Mouse (Mus musculus): ENCODE measurements around the gene Lrrc74a. TPM values are rescaled to one million over a fixed set of nuclear protein-coding genes. Genes with fewer than 3 reads are reported as not detected.

Gene Lrrc74a
- total and polyA plus RNA-seq, 3 experiments: 0.05 TPM; not detected in 2

GRCm38 (mm10) chr12:86726120-86726640 is 8.0 kb upstream of the Lrrc74a start, which contains the start of gene Angel1:
Angel1 (minus strand) TSS chr12:86726460.
- peaks cover 5% of the 10 kb centered on the region for H3K27me3 ChIP-seq (ENCODE audit: insufficient read depth, low read length)
- peaks cover 16% of the 10 kb centered on the region for H3K36me3 ChIP-seq (replicated peaks)
- no peaks in the 10 kb centered on the region for H3K9me3 ChIP-seq (replicated peaks)
- peak within 1 kb of the TSS; percentile 77 for H3K4me3 ChIP-seq (ENCODE audit: low read depth, low read length)
- DNase-seq (ENCODE audit: low spot score): peak; percentile 98
- H3K4me1 ChIP-seq (ENCODE audit: insufficient read depth, low read depth, low read length): peaks cover 17% of the 10 kb centered on the region
- peak; percentile 96 for ATAC-seq (ENCODE audit: extremely low read depth, insufficient number of reproducible peaks, low FRiP score, poor library complexity, severe bottlenecking)
- TF ChIP-seq CTCF (IDR thresholded peaks at IDR 0.05; ENCODE audit: low read depth, low read length) (no peak), POLR2AphosphoS5 (IDR thresholded peaks at IDR 0.05; ENCODE audit: insufficient replicate concordance, low read depth, low read length) (no peak)

- no peaks in the 10 kb centered on the region for H3K9me3 ChIP-seq (replicated peaks)
- peaks cover 41% of the 10 kb centered on the region for H3K27me3 ChIP-seq (ENCODE audit: insufficient read depth, low read length)
These were observed 26.9 kb downstream of the Lrrc74a start for GRCm38 (mm10) chr12:86761036-86761435.

GRCm38 (mm10) chr12:86764060-86764459 is 29.9 kb downstream of the Lrrc74a start:
- H3K27me3 ChIP-seq (ENCODE audit: insufficient read depth, low read length): peaks cover 28% of the 10 kb centered on the region
- H3K36me3 ChIP-seq (replicated peaks): no peaks in the 10 kb centered on the region
- no peak overlapping the region for H3K4me3 ChIP-seq (ENCODE audit: low read depth, low read length)
- peaks cover 22% of the 10 kb centered on the region for H3K4me1 ChIP-seq (ENCODE audit: insufficient read depth, low read depth, low read length)
- TF ChIP-seq CTCF (IDR thresholded peaks at IDR 0.05; ENCODE audit: low read depth, low read length): no peak
- no peak for TF ChIP-seq POLR2AphosphoS5 (IDR thresholded peaks at IDR 0.05; ENCODE audit: insufficient replicate concordance, low read depth, low read length)
- no peak for TF ChIP-seq GATA1 (IDR thresholded peaks at IDR 0.05; ENCODE audit: borderline replicate concordance, low read length)
- no peak for TF ChIP-seq TAL1 (conservative IDR thresholded peaks at IDR 0.05; ENCODE audit: low read depth, low read length)
- no peak for TF ChIP-seq GATA2 (IDR thresholded peaks at IDR 0.05; ENCODE audit: borderline replicate concordance, low read depth, low read length)
- ATAC-seq (ENCODE audit: extremely low read depth, insufficient number of reproducible peaks, low FRiP score, poor library complexity, severe bottlenecking): no peak
- H3K9me3 ChIP-seq (replicated peaks): no peaks in the 10 kb centered on the region
- DNase-seq (ENCODE audit: low spot score): no peak

More at GRCm38 (mm10) chr12:86761036-86761435, 26.9 kb downstream of the Lrrc74a start:
- Histone ChIP-seq H3K4me1 (ENCODE audit: insufficient read depth, low read depth, low read length) (no peaks in the 10 kb centered on the region; the same call in 1 of the 2 replicates), H3K4me3 (ENCODE audit: low read depth, low read length) (no peak overlapping the region), H3K36me3 (replicated peaks) (no peaks in the 10 kb centered on the region)
- DNase-seq (ENCODE audit: low spot score) (no peak), ATAC-seq (ENCODE audit: extremely low read depth, insufficient number of reproducible peaks, low FRiP score, poor library complexity, severe bottlenecking) (no peak)
- TF ChIP-seq GATA2 (IDR thresholded peaks at IDR 0.05; ENCODE audit: borderline replicate concordance, low read depth, low read length) (no peak), GATA1 (IDR thresholded peaks at IDR 0.05; ENCODE audit: borderline replicate concordance, low read length) (no peak), TAL1 (conservative IDR thresholded peaks at IDR 0.05; ENCODE audit: low read depth, low read length) (no peak), CTCF (IDR thresholded peaks at IDR 0.05; ENCODE audit: low read depth, low read length) (no peak), POLR2AphosphoS5 (IDR thresholded peaks at IDR 0.05; ENCODE audit: insufficient replicate concordance, low read depth, low read length) (no peak)

GRCm38 (mm10) chr12:86766467-86766866 is 32.3 kb downstream of the Lrrc74a start:
- peaks cover 29% of the 10 kb centered on the region for H3K27me3 ChIP-seq (ENCODE audit: insufficient read depth, low read length)

GRCm38 (mm10) chr12:86767868-86768631 is 33.9 kb downstream of the Lrrc74a start:
- H3K4me3 ChIP-seq (ENCODE audit: low read depth, low read length): no peak overlapping the region
- peak; percentile 38 for DNase-seq (ENCODE audit: low spot score)
- no peak for ATAC-seq (ENCODE audit: extremely low read depth, insufficient number of reproducible peaks, low FRiP score, poor library complexity, severe bottlenecking)
- H3K9me3 ChIP-seq (replicated peaks): no peaks in the 10 kb centered on the region
- peaks cover 26% of the 10 kb centered on the region for H3K27me3 ChIP-seq (ENCODE audit: insufficient read depth, low read length)
- H3K36me3 ChIP-seq (replicated peaks): no peaks in the 10 kb centered on the region
- peaks cover 26% of the 10 kb centered on the region for H3K4me1 ChIP-seq (ENCODE audit: insufficient read depth, low read depth, low read length)
- TF ChIP-seq GATA1 (IDR thresholded peaks at IDR 0.05; ENCODE audit: borderline replicate concordance, low read length): no peak
- peak; percentile 88 for TF ChIP-seq CTCF (IDR thresholded peaks at IDR 0.05; ENCODE audit: low read depth, low read length)
- no peak for TF ChIP-seq POLR2AphosphoS5 (IDR thresholded peaks at IDR 0.05; ENCODE audit: insufficient replicate concordance, low read depth, low read length)
- TF ChIP-seq TAL1 (conservative IDR thresholded peaks at IDR 0.05; ENCODE audit: low read depth, low read length): no peak
- TF ChIP-seq GATA2 (IDR thresholded peaks at IDR 0.05; ENCODE audit: borderline replicate concordance, low read depth, low read length): no peak

More at GRCm38 (mm10) chr12:86766467-86766866, 32.3 kb downstream of the Lrrc74a start:
- Histone ChIP-seq H3K4me3 (ENCODE audit: low read depth, low read length) (no peak overlapping the region), H3K36me3 (replicated peaks) (no peaks in the 10 kb centered on the region), H3K9me3 (replicated peaks) (no peaks in the 10 kb centered on the region), H3K4me1 (ENCODE audit: insufficient read depth, low read depth, low read length) (peaks cover 24% of the 10 kb centered on the region)
- TF ChIP-seq GATA2 (IDR thresholded peaks at IDR 0.05; ENCODE audit: borderline replicate concordance, low read depth, low read length) (no peak), CTCF (IDR thresholded peaks at IDR 0.05; ENCODE audit: low read depth, low read length) (no peak), TAL1 (conservative IDR thresholded peaks at IDR 0.05; ENCODE audit: low read depth, low read length) (no peak), POLR2AphosphoS5 (IDR thresholded peaks at IDR 0.05; ENCODE audit: insufficient replicate concordance, low read depth, low read length) (no peak), GATA1 (IDR thresholded peaks at IDR 0.05; ENCODE audit: borderline replicate concordance, low read length) (no peak)
- peak; percentile 87 for ATAC-seq (ENCODE audit: extremely low read depth, insufficient number of reproducible peaks, low FRiP score, poor library complexity, severe bottlenecking)
- DNase-seq (ENCODE audit: low spot score): peak; percentile 39

GRCm38 (mm10) chr12:86768986-86769580 is 34.9 kb downstream of the Lrrc74a start:
- no peaks in the 10 kb centered on the region for H3K9me3 ChIP-seq (replicated peaks)
- peaks cover 26% of the 10 kb centered on the region for H3K4me1 ChIP-seq (ENCODE audit: insufficient read depth, low read depth, low read length)
- H3K36me3 ChIP-seq (replicated peaks): no peaks in the 10 kb centered on the region
- no peak for ATAC-seq (ENCODE audit: extremely low read depth, insufficient number of reproducible peaks, low FRiP score, poor library complexity, severe bottlenecking)
- H3K4me3 ChIP-seq (ENCODE audit: low read depth, low read length): no peak overlapping the region
- no peak for TF ChIP-seq POLR2AphosphoS5 (IDR thresholded peaks at IDR 0.05; ENCODE audit: insufficient replicate concordance, low read depth, low read length)
- peak; percentile 93 for TF ChIP-seq CTCF (IDR thresholded peaks at IDR 0.05; ENCODE audit: low read depth, low read length)
- peak; percentile 52 for DNase-seq (ENCODE audit: low spot score)
- peaks cover 17% of the 10 kb centered on the region for H3K27me3 ChIP-seq (ENCODE audit: insufficient read depth, low read length)
